Mouse (Mus musculus) thymus, adult 2 months (tissue): ENCODE data around the gene Adamts4. TPM values are rescaled to one million over a fixed set of nuclear protein-coding genes. Genes with fewer than 3 reads are reported as not detected.

Experiments used
- DNase-seq: peaks from one replicate; pipeline ENCODE4 v3.0.0; 2021
- H3K27ac ChIP-seq: fragments of 200-500 bp; 2 replicates; pipeline ENCODE4 v1.5.1; 2012; ENCODE audit warnings: low read length, control low read depth; ENCODE audit not compliant: control insufficient read depth, insufficient read depth
- H3K27me3 ChIP-seq: fragments of 200-500 bp; 2 replicates; pipeline ENCODE4 v1.6.1; 2012; ENCODE audit warnings: mild to moderate bottlenecking, low read length, moderate library complexity, mixed read lengths; ENCODE audit not compliant: control insufficient read depth, insufficient read depth
- H3K36me3 ChIP-seq: fragments of 200-500 bp; 2 replicates; pipeline ENCODE4 v1.6.1; 2012; ENCODE audit warnings: mild to moderate bottlenecking, low read length, moderate library complexity; ENCODE audit not compliant: control insufficient read depth, insufficient read depth
- H3K4me1 ChIP-seq: fragments of 200-500 bp; replicated peaks from 2 replicates; pipeline ENCODE4 v1.6.1; 2012; ENCODE audit warnings: low read length; ENCODE audit not compliant: control insufficient read depth, insufficient read depth
- H3K4me3 ChIP-seq: fragments of 200-500 bp; 2 replicates; pipeline ENCODE4 v1.5.1; 2012; ENCODE audit warnings: mild to moderate bottlenecking, low read length, control low read depth, moderate library complexity; ENCODE audit not compliant: control insufficient read depth, insufficient read depth
- CTCF ChIP-seq: fragments of 200-500 bp; IDR thresholded peaks from 2 replicates; pipeline ENCODE4 v1.5.1; 2012; ENCODE audit warnings: mild to moderate bottlenecking, control low read depth, low read length, moderate library complexity, borderline replicate concordance; ENCODE audit not compliant: control insufficient read depth, poor library complexity, insufficient read depth; ENCODE audit errors: extremely low read depth
- POLR2A ChIP-seq: fragments of 200-500 bp; IDR thresholded peaks from 2 replicates; pipeline ENCODE4 v1.6.1; 2012; ENCODE audit warnings: mild to moderate bottlenecking, low read length, control low read depth, moderate library complexity; ENCODE audit not compliant: control insufficient read depth, poor library complexity, insufficient read depth; ENCODE audit errors: extremely low read depth
- WGBS: fragments of 180-500 bp; shearing (Covaris S2); methylation state at CpG from one replicate; pipeline ENCODE4 v1.1.7; 2018; 5-methylcytosine and 5-hydroxymethylcytosine counted together
- polyA plus RNA-seq: library from polyadenylated mRNA; depleted of rRNA; stranded (reverse); fragments of >200 nt; gene quantifications from 2 replicates; pipeline ENCODE4 v1.2.3, GENCODE M21; 2012; rRNA removed

Gene Adamts4
- 0.73 and 0.90 TPM in 2 replicates for polyA plus RNA-seq

GRCm38 (mm10) chr1:171249913-171250600 lies at the start of gene Adamts4:
Adamts4 (plus strand) TSS chr1:171250421.
- TF ChIP-seq CTCF: no peak
- no peak for TF ChIP-seq POLR2A
- no peak for DNase-seq
- Histone ChIP-seq H3K4me3 (no peak within 1 kb of the TSS), H3K27me3 (no peaks in the 10 kb centered on the region), H3K4me1 (peaks cover 9% of the 10 kb centered on the region), H3K36me3 (peaks cover 3% of the 10 kb centered on the region; the same call in 1 of the 2 replicates), H3K27ac (no peak within 1 kb of the TSS)
- 36% methylated on average over 5 of the region's 5 CpGs for WGBS

GRCm38 (mm10) chr1:171200769-171201168 lies 49.5 kb upstream of the Adamts4 start:
- Histone ChIP-seq H3K4me1 (no peaks in the 10 kb centered on the region), H3K36me3 (no peaks in the 10 kb centered on the region), H3K4me3 (no peak overlapping the region), H3K27me3 (peaks cover 5% of the 10 kb centered on the region), H3K27ac (no peak overlapping the region)
- TF ChIP-seq CTCF: no peak
- TF ChIP-seq POLR2A: no peak
- no peak for DNase-seq
- WGBS: 100% methylated on average over 1 of the region's 1 CpGs

GRCm38 (mm10) chr1:171203471-171204248 lies 46.6 kb upstream of the Adamts4 start:
- WGBS: 53% methylated on average over 11 of the region's 11 CpGs
- Histone ChIP-seq H3K27me3 (no peaks in the 10 kb centered on the region), H3K4me3 (no peak overlapping the region), H3K27ac (no peak overlapping the region), H3K36me3 (no peaks in the 10 kb centered on the region), H3K4me1 (no peaks in the 10 kb centered on the region)
- no peak for DNase-seq
- TF ChIP-seq CTCF (no peak), POLR2A (no peak)

- Histone ChIP-seq H3K36me3 (no peaks in the 10 kb centered on the region), H3K27me3 (no peaks in the 10 kb centered on the region), H3K4me1 (no peaks in the 10 kb centered on the region), H3K4me3 (no peak overlapping the region), H3K27ac (no peak overlapping the region)
- DNase-seq: no peak
- 91% methylated on average over 7 of the region's 7 CpGs for WGBS
- TF ChIP-seq POLR2A (no peak), CTCF (no peak)
Observed at GRCm38 (mm10) chr1:171204249-171204644, 46.0 kb upstream of the Adamts4 start.

- no peak for TF ChIP-seq POLR2A
- no peak for TF ChIP-seq CTCF
- Histone ChIP-seq H3K4me1 (no peaks in the 10 kb centered on the region), H3K27ac (no peak overlapping the region), H3K4me3 (no peak overlapping the region), H3K27me3 (no peaks in the 10 kb centered on the region), H3K36me3 (no peaks in the 10 kb centered on the region)
- 60% methylated on average over 6 of the region's 6 CpGs for WGBS
- DNase-seq: no peak
Observed at GRCm38 (mm10) chr1:171205704-171206493, 44.3 kb upstream of the Adamts4 start.

GRCm38 (mm10) chr1:171209409-171209808 lies 40.8 kb upstream of the Adamts4 start:
- no peaks in the 10 kb centered on the region for H3K27me3 ChIP-seq
- no peak for TF ChIP-seq POLR2A
- 18% methylated on average over 4 of the region's 4 CpGs for WGBS

More at GRCm38 (mm10) chr1:171209409-171209808, 40.8 kb upstream of the Adamts4 start:
- H3K36me3 ChIP-seq: no peaks in the 10 kb centered on the region
- no peaks in the 10 kb centered on the region for H3K4me1 ChIP-seq
- no peak overlapping the region for H3K27ac ChIP-seq
- no peak for DNase-seq
- no peak overlapping the region for H3K4me3 ChIP-seq
